Mouse (Mus musculus) frontal cortex, adult (tissue): ENCODE data around the gene Hapln3.
A peak's percentile ranks its signal among the peaks of the same experiment; 100 is the strongest.

ENCODE experiments used
- ATAC-seq: cut with Nextera tagmentation; 2 replicates; pipeline ENCODE4 v1.9.2; 2017; ENCODE audit warnings: mild to moderate bottlenecking, moderate library complexity, mixed read lengths; ENCODE audit not compliant: low TSS enrichment

The Hapln3 gene

GRCm38 (mm10) chr7:79130843-79131444 is at the start of gene Hapln3:
TSS of gene Hapln3 (minus strand) at chr7:79131018.
- no peak for ATAC-seq

DNA sequence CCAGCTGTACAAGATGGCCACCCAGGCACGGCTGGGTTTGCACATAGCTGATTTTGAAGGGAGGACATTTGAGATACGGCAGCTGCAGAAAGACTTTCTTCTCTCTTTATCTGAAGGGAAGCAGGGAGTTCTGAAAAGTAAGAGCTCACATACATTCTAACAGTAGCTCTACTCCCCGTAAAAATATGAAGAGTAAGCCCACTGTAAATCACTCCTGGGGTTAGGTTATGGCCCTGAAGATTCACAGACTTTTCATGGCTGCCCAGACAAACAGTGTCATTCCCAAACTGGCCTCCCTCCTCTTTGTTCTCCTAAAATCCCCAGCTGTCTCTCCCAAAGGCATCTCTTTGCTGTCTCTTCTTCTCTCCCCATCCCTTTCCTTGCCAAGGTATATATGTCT is 43.0 kb upstream of the Hapln3 start:
- no peak for ATAC-seq

DNA sequence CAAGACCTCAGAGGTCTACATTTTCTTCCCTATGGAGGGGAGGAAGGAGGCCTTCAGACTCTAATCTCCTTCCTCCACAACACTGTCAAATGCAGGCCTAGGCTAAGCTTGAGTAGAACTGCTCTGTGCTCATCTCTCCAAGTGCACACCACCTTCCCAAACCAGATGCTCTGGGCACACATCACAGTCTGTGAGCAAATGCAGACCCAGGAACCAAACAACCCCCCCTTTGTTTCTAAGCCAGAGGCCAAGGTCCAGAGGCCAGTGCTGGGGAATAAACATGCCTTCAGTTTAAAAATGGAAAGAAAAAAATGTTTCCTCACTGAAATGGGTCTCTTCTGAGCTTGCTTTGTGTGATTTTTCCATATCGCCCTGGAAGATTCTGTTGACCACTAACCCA is 41.0 kb upstream of the Hapln3 start:
- no peak for ATAC-seq

- no peak for ATAC-seq
Observed at GRCm38 (mm10) chr7:79167006-79167562, 36.3 kb upstream of the Hapln3 start.

- ATAC-seq, result no peak
Observed at GRCm38 (mm10) chr7:79159406-79159805, 28.6 kb upstream of the Hapln3 start.

- ATAC-seq, result no peak
Observed at GRCm38 (mm10) chr7:79149522-79149921, 18.7 kb upstream of the Hapln3 start.

DNA sequence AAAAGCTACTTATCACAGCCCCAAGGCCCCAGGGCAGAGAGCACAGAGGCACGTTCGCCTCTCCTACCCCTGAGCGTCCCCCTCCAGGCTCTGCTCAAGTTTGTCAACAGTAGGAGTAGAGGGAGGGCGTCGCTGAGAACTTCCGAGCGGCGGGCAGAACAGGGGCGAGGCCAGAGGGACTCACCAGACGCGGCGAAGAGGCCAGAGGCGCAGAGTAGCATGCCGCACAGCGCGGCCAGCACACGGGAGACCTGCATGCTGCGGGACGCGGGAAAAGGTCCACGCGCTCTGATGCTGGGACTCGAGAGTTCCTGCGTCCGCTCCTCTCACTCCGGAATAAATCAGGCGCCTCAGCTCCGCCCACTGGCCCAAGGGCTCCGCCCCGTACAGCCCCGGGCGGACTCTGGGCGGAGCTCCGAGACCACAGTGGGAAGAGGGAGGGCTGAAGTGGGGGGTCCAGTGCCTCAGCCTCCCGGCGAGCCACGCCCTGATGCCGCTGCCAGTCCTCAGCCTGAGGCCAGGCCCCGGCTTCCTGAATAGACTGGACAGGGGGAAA is 18.0 kb upstream of the Hapln3 start, which contains the start of gene Mfge8:
Gene Mfge8, minus strand, starts transcription at position 350 of the 556 bp plus-strand sequence.
- ATAC-seq, result peak; percentile 95

DNA sequence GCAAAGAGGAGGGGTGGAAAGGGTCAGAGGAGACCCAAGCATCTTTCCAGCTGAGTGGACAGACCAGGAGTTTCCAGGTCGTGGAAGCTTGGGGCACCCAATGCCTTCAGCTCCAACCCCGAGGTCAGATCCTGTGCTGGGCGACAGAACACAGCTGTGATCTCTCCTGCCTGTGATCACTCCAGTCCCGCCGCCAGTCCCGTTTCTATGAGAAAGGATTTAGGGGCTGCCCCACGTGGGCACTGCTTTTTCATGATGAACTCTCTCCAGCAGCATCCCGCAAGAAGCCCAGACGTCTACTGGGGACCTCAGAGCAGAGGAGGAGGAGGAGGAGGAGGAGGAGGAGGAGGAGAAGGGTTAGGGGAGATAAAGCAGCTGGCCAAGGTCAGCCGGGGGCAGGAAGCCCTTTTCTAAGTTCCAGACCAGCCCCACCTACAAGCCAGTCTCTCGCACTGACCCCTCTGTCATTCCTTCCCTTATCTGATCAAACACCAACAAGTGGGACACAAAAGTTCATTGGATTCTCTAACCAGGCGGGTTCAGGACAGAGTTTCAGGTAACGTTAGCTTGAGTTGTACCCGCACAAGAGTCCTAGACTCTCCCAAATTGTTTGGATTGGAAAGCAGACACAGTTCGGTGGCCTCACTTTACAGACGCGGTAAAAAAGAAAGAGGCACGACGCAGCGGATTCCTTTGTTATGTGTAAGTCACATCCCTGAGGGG is 17.3 kb upstream of the Hapln3 start:
- 0 out of 2 replicates have a peak, but pooled peaks have one; percentile 8 for ATAC-seq

DNA sequence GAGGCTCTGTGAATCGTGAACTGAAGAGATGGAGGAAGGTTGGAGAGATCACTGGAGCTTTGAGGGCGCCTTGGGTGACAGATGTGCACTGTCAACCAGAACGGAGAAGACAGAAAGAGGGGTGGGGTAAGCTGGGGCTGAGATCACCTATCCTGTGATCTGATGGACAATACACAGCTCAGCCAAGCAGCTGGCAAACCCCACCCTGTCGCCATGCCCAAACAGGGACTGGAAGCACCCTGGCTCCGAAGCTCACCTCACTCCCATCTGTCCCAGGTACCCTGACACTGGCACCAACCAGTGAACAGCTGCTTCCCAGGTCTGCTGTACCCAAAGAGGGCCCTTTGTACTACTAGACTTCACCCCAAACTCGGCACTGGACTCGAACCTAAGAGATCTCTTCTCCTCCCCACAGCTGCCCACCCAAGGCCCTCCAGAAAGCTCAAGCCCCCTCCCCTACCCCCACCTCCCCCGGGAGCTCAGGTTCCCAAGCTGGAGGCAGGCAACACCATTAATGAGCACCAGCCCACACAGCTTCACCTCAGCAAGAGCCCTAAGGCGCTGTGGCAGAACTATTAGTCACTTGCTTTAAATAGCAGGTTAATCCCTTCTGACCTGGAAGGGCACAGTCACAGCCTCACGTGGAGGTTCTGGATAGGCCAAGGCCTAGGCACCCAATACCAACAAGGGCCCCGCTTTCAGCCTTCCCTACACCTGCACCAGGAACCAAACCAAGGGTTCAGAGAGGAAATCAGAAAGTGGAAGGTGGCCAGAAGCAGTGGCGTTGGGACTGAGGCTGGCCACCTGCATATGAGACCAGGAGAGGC is 16.4 kb upstream of the Hapln3 start:
- ATAC-seq, result no peak

GRCm38 (mm10) chr7:79140897-79141296 is 10.1 kb upstream of the Hapln3 start:
- peak; percentile 70 for ATAC-seq

DNA sequence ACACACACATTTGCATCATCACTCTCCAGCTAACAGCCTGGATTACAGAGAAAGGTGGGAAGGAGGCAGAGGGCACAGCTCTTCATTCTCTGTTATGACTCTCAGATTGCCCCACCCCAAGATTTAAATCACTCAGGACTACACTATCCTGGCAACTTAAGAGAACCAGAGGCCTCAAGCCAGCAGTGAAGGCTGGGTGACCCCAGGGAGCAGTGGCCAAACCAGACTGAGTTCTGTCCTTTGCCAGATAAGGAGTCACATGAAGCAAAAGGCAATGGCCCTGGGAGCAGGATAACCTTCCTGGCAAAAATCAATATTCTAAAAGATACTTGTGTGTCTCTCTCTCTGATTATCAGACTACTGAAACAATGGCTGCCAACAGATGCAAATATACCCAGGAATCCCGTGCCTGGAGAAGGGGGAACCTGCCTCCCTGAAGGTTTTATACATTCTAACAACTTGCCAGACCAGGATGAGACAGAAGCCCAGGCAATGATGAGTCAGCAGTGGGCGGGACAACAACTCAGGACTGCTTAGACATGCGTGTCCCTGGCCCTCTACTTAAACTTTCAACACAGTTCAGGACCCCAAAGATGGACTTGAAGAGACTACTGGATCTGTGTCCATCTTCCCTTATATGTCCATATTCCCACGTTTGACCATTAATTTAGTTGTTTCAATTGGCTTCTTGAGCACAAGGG is 9.2 kb upstream of the Hapln3 start:
- no peak for ATAC-seq

DNA sequence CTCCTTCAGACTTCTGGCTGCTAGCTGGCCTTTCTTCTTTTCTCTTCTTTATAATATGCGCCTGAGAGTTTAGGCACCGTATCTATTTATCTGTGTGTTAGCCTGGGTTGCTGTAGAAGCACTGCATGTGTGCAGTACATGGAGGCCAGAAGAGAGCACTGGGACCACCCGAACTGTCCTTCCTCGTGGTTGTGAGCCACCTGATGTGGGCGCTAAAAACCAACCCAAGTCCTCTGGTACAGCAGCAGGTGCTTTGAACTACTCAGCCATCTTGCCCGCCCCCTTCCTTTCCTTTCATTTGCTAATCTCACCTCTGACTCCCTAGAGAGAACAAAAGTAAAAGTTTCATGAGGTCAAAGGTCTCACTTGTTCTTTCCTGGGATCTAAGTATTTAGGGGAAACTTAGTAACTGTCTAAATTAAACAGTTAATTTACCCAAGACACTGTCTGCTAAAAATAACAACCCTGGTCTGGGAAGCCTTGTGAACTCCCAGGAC is 8.6 kb upstream of the Hapln3 start:
- ATAC-seq, result no peak

DNA sequence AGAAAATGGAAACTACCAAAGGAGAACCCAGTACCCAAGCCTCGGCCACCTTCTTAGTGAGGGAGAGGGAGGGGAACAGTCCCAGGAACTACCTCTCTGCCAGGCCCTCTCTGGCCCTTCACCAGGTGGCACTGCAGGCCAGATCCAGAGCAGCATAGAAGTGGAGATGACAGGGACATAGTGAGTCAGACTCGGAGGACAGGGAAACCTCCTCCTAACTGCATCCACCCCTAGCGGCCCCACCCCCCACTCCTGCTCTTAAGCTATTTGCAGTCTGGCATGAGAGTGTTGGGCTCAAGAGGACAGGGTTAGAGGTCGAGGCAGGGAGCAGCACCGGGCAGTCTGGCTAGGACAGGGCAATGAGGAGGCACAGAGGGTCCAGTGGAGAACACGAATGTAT is 2.6 kb upstream of the Hapln3 start:
- no peak for ATAC-seq

DNA sequence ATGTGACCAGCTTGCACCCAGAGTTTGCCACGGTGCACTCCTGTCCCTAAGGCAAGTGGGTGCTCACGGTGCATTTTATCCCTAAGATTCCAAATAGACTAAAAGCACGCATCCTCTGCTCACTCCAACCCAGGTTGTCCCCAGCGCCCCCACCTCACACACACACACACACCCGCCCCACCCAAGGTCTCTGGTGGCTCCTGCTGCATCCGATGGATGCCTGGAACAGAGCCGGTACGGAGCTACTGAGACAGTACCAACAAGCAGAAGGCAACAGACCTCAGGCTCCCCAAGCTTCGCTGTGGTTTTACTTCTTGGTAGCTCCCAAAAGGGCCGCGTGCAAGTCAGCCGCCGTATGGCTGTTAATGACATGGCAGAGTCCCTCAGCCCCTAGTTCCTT is 433 bp downstream of the Hapln3 start:
- ATAC-seq, result no peak

GRCm38 (mm10) chr7:79129883-79130282 is 935 bp downstream of the Hapln3 start:
- ATAC-seq, result no peak

DNA sequence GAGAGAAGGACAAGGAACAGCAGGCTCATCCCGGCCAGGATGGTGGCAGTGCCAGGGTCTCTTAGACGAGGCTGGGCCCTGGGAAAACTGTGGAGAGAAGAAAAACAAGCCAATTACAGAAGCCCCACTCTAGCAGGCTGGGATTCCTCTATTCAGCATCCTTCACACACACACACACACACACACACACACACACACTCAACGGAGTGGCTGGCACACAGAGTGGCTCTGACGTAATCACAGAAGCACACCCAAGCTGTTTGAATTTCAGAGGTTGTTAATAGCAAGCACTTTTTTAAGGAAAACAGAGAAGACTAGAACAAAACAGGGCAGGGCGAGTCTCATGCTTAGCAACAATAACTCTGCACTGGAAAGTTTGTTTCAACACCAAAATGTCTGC is 7.4 kb downstream of the Hapln3 start:
- no peak for ATAC-seq

DNA sequence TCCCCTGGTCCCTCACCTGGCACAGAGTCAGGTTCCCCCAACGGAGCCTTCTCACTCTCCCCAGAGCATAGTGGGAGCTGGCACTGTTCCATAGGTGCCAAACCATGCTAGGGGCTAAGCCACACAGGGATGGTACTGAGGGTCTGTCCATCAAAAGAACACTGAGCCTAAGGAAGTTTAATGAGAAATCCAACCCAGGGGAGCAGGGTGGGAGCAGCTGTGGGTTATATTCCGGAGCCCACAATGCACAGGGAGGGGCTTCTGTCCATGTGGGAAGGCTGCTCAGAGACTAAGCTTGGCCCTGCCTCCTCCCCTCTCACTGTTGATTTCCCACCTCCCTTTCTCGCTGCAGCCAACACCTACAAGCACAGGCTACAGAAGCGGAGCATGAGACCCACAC is 17.0 kb downstream of the Hapln3 start:
- ATAC-seq, result no peak

DNA sequence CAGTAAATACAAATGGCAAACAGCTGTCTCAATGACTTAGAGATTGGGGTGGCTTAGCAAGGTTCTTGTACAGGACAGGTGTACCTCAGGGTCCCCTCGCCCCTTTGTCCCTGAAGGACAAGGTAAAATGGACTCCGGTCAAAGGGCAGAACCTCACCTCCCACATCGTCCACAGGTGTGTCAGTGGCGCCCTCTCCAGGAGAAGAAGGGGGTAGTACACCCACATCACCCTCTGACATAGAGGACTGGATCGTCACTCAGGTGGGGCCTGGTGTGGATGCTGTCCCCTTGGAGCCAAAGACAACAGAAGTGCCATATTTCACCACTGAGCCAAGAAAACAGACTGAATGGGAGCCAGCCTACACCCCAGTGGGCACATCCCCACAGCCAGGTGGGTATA is 34.3 kb downstream of the Hapln3 start:
- no peak for ATAC-seq

DNA sequence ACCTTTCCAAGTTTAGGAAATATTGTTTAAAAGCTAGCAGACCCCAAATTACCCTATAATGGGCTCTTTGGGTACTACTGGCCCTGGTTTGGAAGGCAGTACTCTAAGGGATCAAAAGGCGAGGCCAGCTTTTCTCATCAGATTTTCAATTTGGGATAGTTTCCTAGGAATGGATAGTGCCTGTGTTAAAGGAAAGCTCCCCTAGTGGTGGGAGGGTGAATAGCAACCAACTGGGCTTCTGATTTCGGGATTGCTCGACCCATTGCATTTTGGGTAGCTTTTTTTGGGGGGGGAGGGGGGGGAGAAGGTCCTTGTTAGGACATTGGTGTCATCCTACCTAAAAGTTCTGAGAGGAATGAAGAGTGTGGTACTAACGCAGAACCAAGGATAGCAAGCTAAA is 41.7 kb downstream of the Hapln3 start:
- no peak for ATAC-seq

DNA sequence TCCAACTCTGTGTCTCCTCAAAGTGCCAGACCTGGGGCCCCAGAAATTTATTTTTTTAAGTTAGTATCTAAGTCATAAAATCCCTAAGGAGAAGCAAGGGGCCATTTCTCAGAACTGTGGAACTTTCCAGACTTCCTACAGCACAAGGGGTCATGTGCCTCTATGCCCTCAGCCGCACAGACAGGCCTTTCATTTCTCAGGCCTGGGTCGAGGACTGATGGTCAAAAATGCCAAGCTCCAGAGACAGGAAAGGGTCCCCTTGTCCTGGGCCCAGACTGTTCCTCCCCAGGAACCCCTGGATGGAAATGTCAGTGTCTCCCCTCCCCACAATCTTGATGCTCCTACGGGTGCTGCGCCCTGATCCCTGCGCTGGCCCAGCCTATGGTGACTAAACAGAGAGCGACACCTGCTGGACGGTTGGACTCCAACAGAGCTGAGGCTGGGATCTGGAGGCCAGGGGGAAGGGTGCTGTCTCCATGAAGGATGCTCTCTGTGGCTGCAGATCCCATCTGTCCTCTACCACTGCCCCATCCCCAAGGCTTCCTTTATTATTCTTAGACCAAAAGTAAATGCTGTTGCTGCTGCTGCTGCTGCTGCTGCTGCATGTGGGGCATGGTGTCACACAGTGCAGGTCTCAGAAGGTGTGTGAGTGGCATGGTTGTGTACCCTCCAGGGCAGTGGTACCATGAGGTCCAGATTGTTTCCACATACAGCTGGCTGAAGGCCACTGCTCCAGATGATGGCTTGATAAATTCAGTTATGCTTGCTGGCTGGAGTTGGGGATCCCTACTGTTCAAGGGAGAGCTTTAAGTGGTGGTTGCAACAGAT is 50.0 kb downstream of the Hapln3 start:
- ATAC-seq, result peak; percentile 95
